Mouse (Mus musculus) limb, embryonic 14.5 days (tissue): ENCODE measurements around the gene Gcn1l1. TPM values are rescaled to one million over a fixed set of nuclear protein-coding genes. Genes with fewer than 3 reads are reported as not detected.

Experiments used
- ATAC-seq: fragments of 200-750 bp; cut with Nextera tagmentation; 2 replicates; pipeline ENCODE4 v1.8.0; 2017; ENCODE audit warnings: low read depth, moderate number of reproducible peaks, moderate TSS enrichment; ENCODE audit not compliant: low FRiP score
- DNase-seq: peaks from one replicate; pipeline ENCODE4 v3.0.0-alpha.2; 2015; ENCODE audit warnings: low spot score
- H3K27ac ChIP-seq: fragments of 300-500 bp; sonication (generic); replicated peaks from 2 replicates; pipeline ENCODE4 v1.5.1; 2014; ENCODE audit warnings: low read depth, mild to moderate bottlenecking, low read length, moderate library complexity, mixed read lengths
- H3K27me3 ChIP-seq: fragments of 300-500 bp; sonication (generic); 2 replicates; pipeline ENCODE4 v1.6.1; 2014; ENCODE audit warnings: low read length, mixed read lengths; ENCODE audit not compliant: control insufficient read depth, insufficient read depth
- H3K36me3 ChIP-seq: fragments of 300-500 bp; sonication (generic); 2 replicates; pipeline ENCODE4 v1.6.1; 2014; ENCODE audit warnings: mild to moderate bottlenecking, low read length, moderate library complexity, mixed read lengths; ENCODE audit not compliant: control insufficient read depth, insufficient read depth
- H3K4me1 ChIP-seq: fragments of 300-500 bp; sonication (generic); 2 replicates; pipeline ENCODE4 v1.6.1; 2014; ENCODE audit warnings: antibody characterized with exemption, low read length, mixed read lengths; ENCODE audit not compliant: control insufficient read depth, insufficient read depth
- H3K4me2 ChIP-seq: fragments of 300-500 bp; sonication (generic); replicated peaks from 2 replicates; pipeline ENCODE4 v1.6.1; 2014; ENCODE audit warnings: low read depth, mild to moderate bottlenecking, low read length, moderate library complexity; ENCODE audit not compliant: severe bottlenecking
- H3K4me3 ChIP-seq: fragments of 300-500 bp; sonication (generic); replicated peaks from 2 replicates; pipeline ENCODE4 v1.5.1; 2014; ENCODE audit warnings: low read length
- H3K9ac ChIP-seq: fragments of 300-500 bp; sonication (generic); 2 replicates; pipeline ENCODE4 v1.6.1; 2014; ENCODE audit warnings: mild to moderate bottlenecking, low read depth, low read length, moderate library complexity; ENCODE audit not compliant: severe bottlenecking
- H3K9me3 ChIP-seq: fragments of 300-500 bp; sonication (generic); 2 replicates; pipeline ENCODE4 v1.6.1; 2016; ENCODE audit warnings: low read length; ENCODE audit not compliant: control insufficient read depth
- POLR2A ChIP-seq: fragments of 200-500 bp; IDR thresholded peaks from 2 replicates; pipeline ENCODE4 v1.8.0; 2012; ENCODE audit warnings: inconsistent platforms, mild to moderate bottlenecking, moderate library complexity, borderline replicate concordance; ENCODE audit not compliant: insufficient read depth, insufficient read length; ENCODE audit errors: extremely low read depth
- WGBS: fragments of 180-500 bp; shearing (Covaris S2); extraction: QIAGEN DNeasy Blood & Tissue Kit; methylation state at CpG from one replicate; pipeline ENCODE4 v1.1.7; 2014; 5-methylcytosine and 5-hydroxymethylcytosine counted together
- polyA plus RNA-seq, 2 experiments: library from polyadenylated mRNA; depleted of rRNA in 1 of 2; stranded (reverse) in 1 of 2; unstranded in 1 of 2; fragments of >200 nt; fragmentation: Nextera tagmentation in 1 of 2; extraction: Ambion mirVana in 1 of 2; gene quantifications; 2 replicates each; pipeline versions ENCODE4 v1.2.1 to v1.2.3; 2012 to 2014

The Gcn1l1 gene
- polyA plus RNA-seq, 2 experiments = 42.8 to 47.0 TPM

DNA sequence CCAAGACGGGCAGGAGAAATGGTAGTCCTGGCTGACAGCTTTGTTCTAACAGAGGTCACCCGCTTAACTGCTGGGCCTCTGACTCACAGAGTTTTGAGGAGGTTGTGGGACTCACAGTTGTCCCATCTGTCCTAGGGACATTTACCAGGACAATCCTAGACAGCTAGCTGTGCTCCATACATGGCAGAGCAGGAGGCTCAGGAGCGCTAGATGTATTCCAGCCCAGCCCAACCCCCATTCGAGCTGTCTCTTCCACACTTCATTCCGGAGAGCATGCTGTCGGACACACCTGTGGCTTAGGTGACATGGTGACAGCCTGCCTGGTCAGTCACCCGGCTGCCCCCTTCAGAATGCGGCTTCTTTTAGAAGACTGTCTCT, 35.7 kb upstream of the Gcn1l1 start:
- no peak overlapping the region for H3K4me3 ChIP-seq
- 63% methylated on average over 8 of the region's 8 CpGs for WGBS
- 0 out of 2 replicates have a peak, but pooled peaks cover 7% of the 10 kb centered on the region for H3K36me3 ChIP-seq
- no peak overlapping the region for H3K4me2 ChIP-seq
- H3K9ac ChIP-seq = no peak overlapping the region
- no peak for TF ChIP-seq POLR2A
- H3K27me3 ChIP-seq = no peaks in the 10 kb centered on the region
- peaks cover 77% of the 10 kb centered on the region for H3K4me1 ChIP-seq
- no peaks in the 10 kb centered on the region for H3K9me3 ChIP-seq
- no peak for DNase-seq
- ATAC-seq = no peak; the same call in 1 of the 2 replicates
- H3K27ac ChIP-seq = no peak overlapping the region

DNA sequence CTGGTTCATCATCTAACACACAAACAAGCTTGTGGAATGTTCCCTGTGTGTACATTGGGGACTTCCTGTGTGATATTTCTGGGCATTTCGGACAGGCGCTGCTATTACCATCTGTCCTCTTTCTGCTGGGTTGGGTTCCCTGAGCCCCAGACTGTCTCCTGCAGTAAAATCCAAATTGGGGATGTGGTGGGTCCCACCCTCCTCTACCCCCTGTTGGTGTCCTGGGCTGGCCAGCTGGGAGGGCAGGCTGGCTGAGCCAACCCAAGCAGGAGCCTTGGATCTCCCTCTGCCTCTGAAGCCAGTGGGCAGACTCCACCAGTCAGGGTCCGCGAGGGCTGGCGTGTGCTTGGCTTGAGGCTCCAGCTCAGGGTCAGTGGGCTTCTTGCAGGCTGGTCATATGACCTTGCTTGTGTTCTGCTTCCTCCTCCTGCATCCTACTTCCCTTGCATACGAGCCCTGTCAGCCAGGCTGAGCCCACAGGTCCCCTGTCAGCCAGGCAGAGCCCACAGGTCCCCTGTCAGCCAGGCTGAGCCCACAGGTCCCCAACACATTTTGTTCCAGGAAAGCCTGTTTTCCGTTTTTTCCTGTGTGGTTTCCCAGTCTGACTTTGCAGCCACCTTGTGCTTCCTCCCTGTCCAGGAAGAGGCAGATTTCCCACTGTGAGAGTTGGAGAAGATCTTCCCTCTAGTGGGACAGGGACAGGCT, 35.2 kb upstream of the Gcn1l1 start:
- peaks cover 77% of the 10 kb centered on the region for H3K4me1 ChIP-seq
- H3K9ac ChIP-seq = 0 out of 2 replicates have a peak overlapping the region, but pooled peaks have one; percentile 13
- TF ChIP-seq POLR2A = no peak
- H3K36me3 ChIP-seq = 0 out of 2 replicates have a peak, but pooled peaks cover 7% of the 10 kb centered on the region
- no peaks in the 10 kb centered on the region for H3K9me3 ChIP-seq
- DNase-seq = no peak
- H3K27me3 ChIP-seq = no peaks in the 10 kb centered on the region
- no peak overlapping the region for H3K4me2 ChIP-seq
- 59% methylated on average over 7 of the region's 7 CpGs for WGBS
- no peak overlapping the region for H3K4me3 ChIP-seq
- H3K27ac ChIP-seq = peak overlapping the region; percentile 61
- ATAC-seq = peak; percentile 4; the same call in 1 of the 2 replicates

DNA sequence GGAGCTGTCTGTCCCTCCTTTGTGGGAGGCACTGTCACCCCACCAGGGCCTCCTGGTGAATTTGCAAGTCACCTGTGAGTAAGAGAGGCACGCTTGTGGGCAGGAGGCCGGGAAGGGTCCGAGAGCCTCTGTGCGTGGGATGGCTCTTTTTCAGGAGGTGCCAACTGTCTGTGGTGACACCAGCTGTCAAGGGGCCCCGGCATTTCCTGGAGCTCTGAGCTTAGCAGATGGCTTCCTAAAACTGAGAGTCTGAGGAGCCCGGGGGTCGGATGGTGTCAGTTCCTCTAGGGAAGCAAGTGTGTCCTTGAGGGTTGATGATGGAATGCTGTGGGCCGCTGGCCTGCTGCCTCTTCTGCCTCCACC, 34.6 kb upstream of the Gcn1l1 start:
- no peak for TF ChIP-seq POLR2A
- H3K9me3 ChIP-seq = no peaks in the 10 kb centered on the region
- DNase-seq = no peak
- no peaks in the 10 kb centered on the region for H3K27me3 ChIP-seq
- no peak for ATAC-seq
- H3K27ac ChIP-seq = peak overlapping the region; percentile 61
- H3K36me3 ChIP-seq = 0 out of 2 replicates have a peak, but pooled peaks cover 7% of the 10 kb centered on the region
- peaks cover 78% of the 10 kb centered on the region for H3K4me1 ChIP-seq
- H3K9ac ChIP-seq = 0 out of 2 replicates have a peak overlapping the region, but pooled peaks have one; percentile 13
- no peak overlapping the region for H3K4me2 ChIP-seq
- no peak overlapping the region for H3K4me3 ChIP-seq
- 53% methylated on average over 8 of the region's 8 CpGs for WGBS

DNA sequence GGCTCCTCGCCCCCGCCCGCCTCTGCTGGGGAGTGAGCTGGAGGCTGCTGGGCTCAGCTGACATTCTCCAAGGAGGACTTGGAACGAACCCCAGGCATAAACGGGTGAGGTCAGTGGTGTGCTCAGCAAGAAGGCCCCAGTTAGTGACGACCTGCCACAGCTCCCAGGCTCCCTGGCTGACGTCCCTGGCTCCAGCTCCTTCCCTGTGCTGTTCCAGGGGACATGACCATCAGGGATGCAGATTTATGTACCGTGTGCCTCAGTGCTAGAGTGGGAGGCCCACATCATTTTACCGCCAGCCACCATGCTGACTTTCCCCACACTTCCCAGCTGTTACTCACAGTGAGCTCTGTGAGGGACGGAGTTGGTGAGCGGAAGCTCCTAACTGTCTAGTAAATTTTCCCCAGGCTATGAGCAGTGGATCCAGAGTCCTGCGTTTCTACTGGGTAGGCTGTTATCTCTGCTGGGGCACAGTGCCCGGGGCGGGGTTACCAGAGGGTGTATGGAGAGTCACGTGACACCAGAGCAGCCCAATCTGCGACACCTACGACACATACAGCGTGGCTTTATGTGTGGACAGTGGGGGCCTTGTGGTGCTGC, 33.3 kb upstream of the Gcn1l1 start:
- no peaks in the 10 kb centered on the region for H3K27me3 ChIP-seq
- H3K9ac ChIP-seq = peak overlapping the region; percentile 28; the same call in 1 of the 2 replicates
- WGBS = 29% methylated on average over 18 of the region's 18 CpGs
- H3K27ac ChIP-seq = peak overlapping the region; percentile 61
- peaks cover 73% of the 10 kb centered on the region for H3K4me1 ChIP-seq
- H3K9me3 ChIP-seq = no peaks in the 10 kb centered on the region
- DNase-seq = peak; percentile 81
- no peak for TF ChIP-seq POLR2A
- H3K36me3 ChIP-seq = 0 out of 2 replicates have a peak, but pooled peaks cover 7% of the 10 kb centered on the region
- ATAC-seq = peak; percentile 64
- no peak overlapping the region for H3K4me3 ChIP-seq
- H3K4me2 ChIP-seq = peak overlapping the region; percentile 20

DNA sequence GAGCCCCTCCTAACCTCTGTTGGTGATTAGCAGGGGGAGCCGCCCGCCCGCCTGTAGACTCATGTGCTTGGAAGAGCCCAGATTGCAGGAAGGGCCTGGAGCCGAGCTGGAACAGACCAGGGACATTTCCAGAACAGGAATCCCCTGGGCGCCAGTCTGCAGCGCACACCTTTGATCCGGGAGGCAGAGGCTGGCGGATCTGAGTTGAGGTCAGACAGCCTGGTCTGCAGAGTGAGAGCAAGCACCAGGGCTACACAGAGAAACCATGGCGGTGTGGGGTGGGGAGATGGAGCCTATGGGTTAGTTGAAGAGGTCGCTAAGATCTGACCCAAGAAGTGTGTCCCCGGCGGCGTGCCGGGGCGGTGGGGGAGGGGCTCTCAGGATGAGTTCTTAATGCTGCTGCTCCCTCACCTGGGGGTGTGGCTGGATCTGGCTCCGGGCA, 30.7 kb upstream of the Gcn1l1 start:
- no peaks in the 10 kb centered on the region for H3K9me3 ChIP-seq
- no peak for TF ChIP-seq POLR2A
- 0 out of 2 replicates have a peak, but pooled peaks cover 7% of the 10 kb centered on the region for H3K36me3 ChIP-seq
- 9% methylated on average over 16 of the region's 16 CpGs for WGBS
- H3K27me3 ChIP-seq = no peaks in the 10 kb centered on the region
- peaks cover 78% of the 10 kb centered on the region for H3K4me1 ChIP-seq
- H3K9ac ChIP-seq = 0 out of 2 replicates have a peak overlapping the region, but pooled peaks have one; percentile 41
- H3K4me3 ChIP-seq = no peak overlapping the region
- H3K27ac ChIP-seq = 0 out of 2 replicates have a peak overlapping the region, but pooled peaks have one; percentile 26
- ATAC-seq (no peak), DNase-seq (no peak)
- H3K4me2 ChIP-seq = peak overlapping the region; percentile 25; the same call in 1 of the 2 replicates
